Mouse (Mus musculus): Measurements from ENCODE around the gene Apol7e.

- TF ChIP-seq CTCF (IDR thresholded peaks at IDR 0.05) (no peak), EP300 (IDR thresholded peaks at IDR 0.05) (no peak)
Measured at GRCm38 (mm10) chr15:77756081-77756480, 57.4 kb downstream of the Apol7e start.

All from lung, postnatal 0 days (tissue).